Mouse (Mus musculus) left cerebral cortex, adult 18-20 months (tissue): Measurements from ENCODE around the gene Chst3. TPM values are rescaled to one million over a fixed set of nuclear protein-coding genes. Genes with fewer than 3 reads are reported as not detected.
"Not testable (repeated sequence)": the region's sequence is repeated elsewhere in the genome, so short reads cannot be mapped to it uniquely, and the experiment has no call there.

Source experiments
- DNase-seq, 2 experiments: peaks; one replicate each; pipeline ENCODE4 v3.0.0; 2021 to 2022; ENCODE audit warnings: low spot score in 2 of 2, mixed read lengths in 1 of 2
- long read RNA-seq, 2 experiments: library from polyadenylated mRNA; stranded (forward); transcript quantifications; one replicate each; pipeline ENCODE4 v2.0.0; 2021
- total RNA-seq, 2 experiments: library from RNA; stranded (reverse); gene quantifications; 2 replicates each; pipeline ENCODE4 v1.2.3; 2021

Chst3 gene
- 1 to 10 TPM in 1 of 2 experiments, under 1 TPM in 1; 0.65 to 1.1 TPM for total RNA-seq
- long read RNA-seq, experiment 1: 0 reads
- long read RNA-seq, experiment 2, partial matches to known transcripts: 0 of 1 reads
- long read RNA-seq, experiment 2, other reads (novel, unspliced or antisense): 1 of 1 reads

- DNase-seq: no peak
Measured at GRCm38 (mm10) chr10:60218591-60219499, at the start of gene Chst3. Chst3 (minus strand) TSS chr10:60219260.

- DNase-seq: no peak
Measured at GRCm38 (mm10) chr10:60268738-60269137, 49.7 kb upstream of the Chst3 start.

DNA sequence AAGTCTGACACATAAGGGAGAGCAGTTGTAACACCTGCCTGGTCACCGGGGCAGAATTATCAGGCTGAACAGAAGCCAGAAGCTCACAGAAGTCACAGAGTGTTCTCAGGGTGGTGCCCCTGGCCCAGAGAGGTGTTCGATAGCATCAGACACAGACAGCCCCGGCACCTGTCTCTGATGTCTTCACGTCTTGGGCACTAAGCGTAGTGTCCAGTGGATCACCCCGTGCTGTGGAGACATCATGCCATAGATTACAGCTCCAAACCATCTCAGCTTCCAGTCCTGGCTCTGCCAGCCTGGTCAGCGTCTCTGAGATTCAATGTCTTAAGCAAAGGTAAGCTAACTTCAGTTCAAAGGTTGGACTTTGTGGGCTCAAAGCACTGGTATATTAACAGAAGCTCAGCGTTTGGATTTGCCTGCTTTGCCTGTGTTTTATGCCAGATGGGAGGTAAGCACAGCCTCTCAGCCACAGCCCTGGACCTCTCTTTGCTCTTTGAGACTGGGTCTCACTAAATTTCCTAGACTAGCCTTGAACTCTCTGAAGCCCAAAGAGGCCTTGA is 47.9 kb upstream of the Chst3 start:
- DNase-seq: no peak

DNA sequence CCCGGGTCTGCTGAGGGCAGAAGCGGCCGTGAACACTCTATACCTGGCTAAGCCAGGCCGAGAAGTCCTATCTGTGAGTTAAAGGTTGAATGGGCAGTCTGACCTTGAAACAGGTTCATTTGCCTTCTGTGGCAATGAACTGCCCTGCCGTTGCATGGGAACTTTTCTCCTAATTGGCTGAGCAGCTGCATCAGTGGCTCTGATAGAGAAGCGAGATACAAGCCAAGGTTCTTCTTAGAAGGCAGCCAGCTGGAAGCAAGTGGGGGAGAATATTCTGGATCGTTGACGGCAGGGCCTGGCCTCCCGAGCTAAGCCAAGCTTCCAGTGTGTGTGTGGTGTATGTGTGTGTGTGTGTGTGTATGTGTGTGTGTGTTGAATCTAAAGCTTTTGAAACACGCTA is 46.2 kb upstream of the Chst3 start:
- no peak for DNase-seq

DNA sequence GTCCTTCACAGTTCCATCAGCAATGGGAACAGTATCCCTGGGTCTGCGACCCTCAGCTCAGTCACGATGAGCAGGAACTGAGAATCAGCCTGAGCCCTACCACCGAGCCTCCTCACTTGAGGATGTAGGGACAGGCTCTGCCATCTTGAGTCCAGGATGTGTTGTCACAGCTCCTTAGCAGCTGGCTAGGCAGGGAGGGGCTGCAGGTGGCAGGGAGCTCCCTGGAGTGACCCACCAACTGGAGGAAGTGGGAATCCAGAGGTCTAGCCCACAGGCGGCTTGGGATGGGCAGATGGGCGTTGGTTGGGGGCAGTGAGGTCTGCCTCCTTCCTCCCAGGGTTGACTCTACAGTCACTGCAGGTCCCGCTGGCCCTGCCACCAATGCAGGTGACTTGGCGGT is 44.3 kb upstream of the Chst3 start:
- no peak for DNase-seq

DNA sequence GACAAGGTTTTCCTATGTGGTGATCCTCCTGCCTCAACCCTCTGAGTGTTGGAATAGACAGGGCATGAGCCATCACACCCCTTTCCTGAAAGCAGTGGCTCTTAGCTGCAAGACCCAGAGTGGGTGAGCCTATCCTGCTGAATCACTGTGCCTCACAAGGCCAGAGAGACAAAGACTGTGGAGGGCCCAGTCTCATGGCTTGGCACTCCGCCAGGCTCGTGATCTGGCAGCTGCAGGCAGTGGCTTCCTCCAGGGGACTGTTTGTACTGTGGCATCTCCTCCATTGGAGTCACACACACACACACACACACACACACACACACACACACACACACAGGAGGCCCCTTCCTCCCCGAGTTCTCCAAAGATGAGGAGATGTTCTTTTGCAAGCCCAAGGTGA is 43.3 kb upstream of the Chst3 start:
- peak; percentile 61 to 71 for DNase-seq

DNA sequence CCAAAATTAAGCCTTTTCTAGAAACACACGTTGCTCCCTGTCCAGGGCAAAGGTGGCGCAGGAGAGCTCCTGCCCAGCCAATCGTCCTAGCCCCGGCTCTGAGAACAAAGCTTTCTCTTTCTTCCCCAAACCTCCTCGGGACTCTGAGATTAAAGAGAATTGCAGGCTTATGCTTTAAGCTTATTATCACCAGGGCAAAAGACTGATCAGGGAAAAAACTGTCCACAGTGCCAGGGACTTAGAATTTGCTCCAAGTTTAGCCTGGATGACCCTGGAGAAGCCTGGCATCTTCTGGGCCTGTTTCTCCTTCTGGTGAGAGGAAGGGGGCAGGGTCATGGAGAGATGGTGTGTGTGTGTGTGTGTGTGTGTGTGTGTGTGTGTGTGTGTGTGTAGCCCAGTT is 42.5 kb upstream of the Chst3 start:
- no peak for DNase-seq

- DNase-seq: no peak
Measured at GRCm38 (mm10) chr10:60260557-60261294, 41.7 kb upstream of the Chst3 start.

DNA sequence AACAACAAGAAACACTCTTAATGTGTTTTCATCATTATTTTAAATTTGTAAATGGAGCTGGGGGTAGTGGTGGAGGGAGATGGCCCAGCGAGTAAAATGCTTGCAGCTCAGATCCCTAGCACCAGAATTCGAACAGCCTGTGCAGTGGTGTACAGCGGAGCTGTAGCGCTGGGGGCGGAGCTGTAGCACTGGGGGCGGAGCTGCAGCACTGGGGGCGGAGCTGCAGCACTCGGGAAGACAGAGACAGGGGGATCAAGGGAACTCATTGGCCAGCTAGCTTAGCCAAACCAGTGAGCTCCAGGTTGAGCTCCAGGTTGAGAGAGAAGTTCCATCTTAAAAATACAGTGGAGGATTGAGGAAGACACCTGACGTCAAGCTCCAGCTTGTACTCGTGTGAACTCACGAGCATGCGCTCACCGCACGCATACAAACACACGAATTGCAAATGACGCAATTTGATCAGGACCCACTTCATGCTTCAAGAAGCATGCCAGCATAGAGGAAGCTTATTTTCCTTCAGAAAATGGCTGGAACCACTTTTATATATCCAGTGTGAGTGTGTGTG is 38.3 kb upstream of the Chst3 start:
- no peak for DNase-seq

- no peak for DNase-seq
Measured at GRCm38 (mm10) chr10:60256088-60256487, 37.0 kb upstream of the Chst3 start.

DNA sequence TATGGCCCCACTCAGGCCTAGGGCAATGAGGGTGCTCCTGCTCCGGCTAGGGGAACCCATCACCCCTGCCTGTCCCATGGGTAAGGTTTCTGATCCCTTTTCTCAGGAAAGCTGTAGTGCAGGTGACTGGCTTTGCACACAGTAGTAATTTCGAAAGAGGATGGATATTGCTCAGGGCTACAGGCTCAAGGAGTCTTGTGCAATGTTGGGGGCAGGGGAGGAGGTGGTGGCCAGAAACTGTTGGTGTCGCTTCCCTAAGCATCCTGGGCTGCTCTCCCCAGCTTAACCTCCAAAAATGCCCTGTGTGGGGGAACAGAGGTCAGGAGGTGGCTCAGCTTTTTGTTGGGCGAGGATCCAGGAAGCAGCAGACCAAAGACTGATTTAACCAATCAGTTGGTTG is 33.5 kb upstream of the Chst3 start:
- DNase-seq: no peak

- DNase-seq: no peak
Measured at GRCm38 (mm10) chr10:60252187-60252586, 33.1 kb upstream of the Chst3 start.

GRCm38 (mm10) chr10:60250426-60250965 is 31.4 kb upstream of the Chst3 start:
- no peak for DNase-seq

DNA sequence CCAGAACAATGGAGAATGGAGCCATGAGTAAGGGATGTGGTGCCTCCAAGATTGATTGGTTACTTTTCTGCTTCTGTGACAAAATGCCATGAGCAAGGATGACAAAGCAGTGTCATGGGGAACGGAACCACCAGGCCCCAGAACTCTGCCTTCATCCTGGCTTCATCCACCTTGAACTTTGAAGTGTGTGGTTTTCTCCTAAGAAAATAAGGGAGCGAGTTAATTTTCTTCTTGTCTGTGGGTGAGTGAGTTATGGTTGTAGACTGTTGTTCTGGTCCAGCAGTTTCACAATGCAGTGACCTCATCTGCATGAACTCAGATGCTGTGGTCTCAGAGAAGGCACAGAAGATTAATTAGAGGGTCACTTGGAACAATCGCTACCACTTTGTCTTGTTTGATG is 29.3 kb upstream of the Chst3 start:
- not testable (repeated sequence) for DNase-seq

DNA sequence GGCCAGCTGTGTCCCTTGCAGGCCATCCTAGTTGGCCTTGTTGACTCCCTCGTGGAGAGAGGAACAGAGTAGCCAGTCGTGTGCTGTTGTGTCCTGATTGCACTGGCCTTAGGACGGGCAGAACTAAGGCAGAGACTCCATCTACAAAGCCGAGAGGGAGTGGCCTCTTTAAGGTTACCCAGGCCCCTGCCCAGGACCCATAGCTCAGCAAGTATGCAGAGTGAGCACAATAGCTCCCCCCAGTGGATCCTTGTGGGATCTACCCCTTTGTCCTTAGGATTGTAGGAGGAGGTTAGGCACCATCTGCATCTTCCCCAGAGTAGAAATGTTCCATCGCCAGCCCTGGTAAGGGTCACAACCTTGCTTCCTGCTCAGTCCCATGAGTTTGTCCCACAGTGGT is 27.5 kb upstream of the Chst3 start:
- peak; percentile 26 to 65 for DNase-seq

- no peak for DNase-seq
Measured at GRCm38 (mm10) chr10:60245635-60246034, 26.6 kb upstream of the Chst3 start.

- DNase-seq: peak; percentile 90 to 96
Measured at GRCm38 (mm10) chr10:60245041-60245440, 26.0 kb upstream of the Chst3 start.

DNA sequence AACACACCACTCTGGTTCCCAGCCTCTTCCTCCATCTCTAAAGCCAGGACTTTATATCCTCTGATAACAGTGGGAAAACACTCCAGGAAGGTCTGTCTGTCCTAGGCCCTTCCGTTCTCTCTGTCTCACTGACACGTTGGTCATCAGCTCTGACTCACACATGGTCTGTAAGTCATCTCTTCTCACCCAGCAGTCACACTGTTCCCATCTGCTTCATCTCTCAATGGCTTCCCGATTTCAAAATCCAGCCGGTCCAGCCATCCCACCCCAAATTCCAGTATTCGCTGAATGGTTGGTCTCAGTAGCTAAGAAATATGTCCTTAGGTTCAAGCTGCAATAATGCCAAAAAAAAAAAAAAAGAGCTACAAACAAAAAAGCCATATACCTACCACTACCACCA is 24.9 kb upstream of the Chst3 start:
- no peak for DNase-seq

DNA sequence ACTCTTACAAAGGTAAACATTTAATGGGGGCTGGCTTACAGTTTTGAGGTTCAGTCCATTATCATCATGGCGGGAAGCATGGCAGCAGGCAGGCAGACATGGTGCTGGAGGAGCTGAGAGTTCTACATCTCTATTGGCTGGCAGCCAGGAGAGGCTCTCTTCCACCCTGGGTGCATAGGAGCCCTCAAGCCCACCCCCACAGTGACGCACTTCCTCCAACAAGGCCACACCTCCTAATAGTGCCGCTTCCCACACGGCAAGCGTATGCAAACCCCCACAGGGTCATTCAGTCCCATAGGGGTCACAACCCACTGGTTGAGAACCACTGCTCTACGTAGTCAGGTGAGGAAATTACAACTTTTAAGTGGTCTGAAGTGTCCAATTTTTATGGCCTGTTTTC is 21.4 kb upstream of the Chst3 start:
- no peak for DNase-seq

DNA sequence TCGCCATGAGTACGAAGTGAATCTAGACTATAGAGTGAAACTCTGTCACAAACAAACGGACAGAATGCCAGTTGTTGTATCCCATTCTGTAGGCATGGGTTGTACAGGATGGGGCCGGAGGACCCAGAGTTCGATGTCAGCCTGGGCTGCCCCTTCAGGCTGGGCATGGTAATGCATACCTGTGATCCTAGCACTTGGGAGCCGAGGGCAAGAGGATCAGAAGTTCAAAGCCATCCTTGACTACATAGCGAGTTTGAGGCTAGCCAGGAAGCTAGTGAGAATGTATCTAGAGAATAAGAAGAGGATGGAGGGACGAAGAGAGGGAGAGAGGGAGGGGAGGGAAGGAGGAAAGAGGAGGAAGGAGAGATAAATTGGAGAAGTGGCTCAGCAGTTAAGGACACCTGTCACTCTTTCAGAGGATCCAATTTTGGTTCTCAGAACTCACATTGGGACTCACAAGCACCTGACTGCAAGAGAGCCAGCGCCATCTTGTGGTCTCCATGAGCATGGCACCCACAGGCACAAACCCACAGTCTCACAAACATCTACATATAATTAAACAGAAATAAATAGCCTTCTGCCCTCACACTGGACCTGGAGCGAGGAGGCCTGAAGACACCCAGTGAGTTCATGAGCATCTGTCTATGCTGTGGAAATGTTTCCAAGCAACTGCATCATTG is 18.6 kb upstream of the Chst3 start:
- DNase-seq: peak; percentile 42 to 61

- DNase-seq: not testable (repeated sequence)
Measured at GRCm38 (mm10) chr10:60235876-60236275, 16.8 kb upstream of the Chst3 start.
